Mouse (Mus musculus) layer of hippocampus, postnatal 25 days (tissue): Measurements from ENCODE around the gene A26c2. TPM values are rescaled to one million over a fixed set of nuclear protein-coding genes. Genes with fewer than 3 reads are reported as not detected.

Source experiments
- DNase-seq, 2 experiments: peaks; one replicate each; pipeline ENCODE4 v3.0.0; 2022; ENCODE audit warnings: mixed read lengths in 2 of 2, low spot score in 1 of 2; ENCODE audit errors: extremely low spot score in 1 of 2
- total RNA-seq, 2 experiments: library from RNA; stranded (reverse); gene quantifications; 2 replicates each; pipeline ENCODE4 v1.2.3; 2021

Gene A26c2
- not detected for total RNA-seq

GRCm38 (mm10) chr7:62823573-62823972, at the start of gene A26c2:
A26c2 (minus strand) TSS chr7:62823673.
- no peak for DNase-seq

GRCm38 (mm10) chr7:62851471-62851870, 28.0 kb upstream of the A26c2 start:
- no peak for DNase-seq
